Mouse (Mus musculus): ENCODE measurements around the gene Gm49384. TPM values are rescaled to one million over a fixed set of nuclear protein-coding genes. Genes with fewer than 3 reads are reported as not detected.
A peak's percentile ranks its signal among the peaks of the same experiment; 100 is the strongest.

Gm49384 gene
- total RNA-seq, 2 experiments from 2014 or later: 3.7 to 3.9 TPM

GRCm38 (mm10) chr12:69207396-69207795 lies 3.3 kb upstream of the Gm49384 start:
- no peak for DNase-seq

GRCm38 (mm10) chr12:69198985-69199384 lies 5.1 kb downstream of the Gm49384 start:
- DNase-seq: no peak

GRCm38 (mm10) chr12:69198164-69198535 lies 5.9 kb downstream of the Gm49384 start, which contains the start of gene Dnaaf2:
Dnaaf2 (minus strand) TSS chr12:69198429.
- DNase-seq: peak; percentile 90

GRCm38 (mm10) chr12:69197378-69198163 lies 6.5 kb downstream of the Gm49384 start:
- DNase-seq: peak; percentile 76

- peak; percentile 82 for DNase-seq
These were observed 7.4 kb downstream of the Gm49384 start, which contains the start of gene Gm49383 for GRCm38 (mm10) chr12:69196444-69197377. Gm49383 (minus strand) TSS chr12:69197104.

GRCm38 (mm10) chr12:69192637-69193036 lies 11.4 kb downstream of the Gm49384 start:
- DNase-seq: no peak

- DNase-seq: no peak
These were observed 12.7 kb downstream of the Gm49384 start for GRCm38 (mm10) chr12:69191396-69191795.

- DNase-seq: no peak
These were observed 13.5 kb downstream of the Gm49384 start for GRCm38 (mm10) chr12:69190522-69190921.

- no peak for DNase-seq
These were observed 14.0 kb downstream of the Gm49384 start for GRCm38 (mm10) chr12:69190074-69190473.

GRCm38 (mm10) chr12:69186811-69187471 lies 17.1 kb downstream of the Gm49384 start:
- DNase-seq: peak; percentile 18

- DNase-seq: peak; percentile 9
These were observed 18.7 kb downstream of the Gm49384 start for GRCm38 (mm10) chr12:69185371-69185770.

GRCm38 (mm10) chr12:69184342-69185295 lies 19.4 kb downstream of the Gm49384 start:
- peak; percentile 73 for DNase-seq

GRCm38 (mm10) chr12:69183583-69184308 lies 20.3 kb downstream of the Gm49384 start, which contains the start of the genes Rpl36al and Mgat2:
Rpl36al (minus strand) TSS chr12:69184083.
Mgat2 (plus strand) TSS chr12:69184157.
- DNase-seq: peak; percentile 99

- DNase-seq: no peak
These were observed 22.3 kb downstream of the Gm49384 start for GRCm38 (mm10) chr12:69181800-69182199.

- no peak for DNase-seq
These were observed 24.7 kb downstream of the Gm49384 start for GRCm38 (mm10) chr12:69179371-69179770.

- no peak for DNase-seq
These were observed 26.5 kb downstream of the Gm49384 start for GRCm38 (mm10) chr12:69177526-69177925.

- no peak for DNase-seq
These were observed 28.1 kb downstream of the Gm49384 start for GRCm38 (mm10) chr12:69175975-69176374.

GRCm38 (mm10) chr12:69171307-69171706 lies 32.8 kb downstream of the Gm49384 start:
- no peak for DNase-seq

GRCm38 (mm10) chr12:69168461-69169106 lies 35.5 kb downstream of the Gm49384 start, which contains the start of gene Lrr1:
Lrr1 (plus strand) TSS chr12:69168814.
- DNase-seq: peak; percentile 88

Measured in adrenal gland, postnatal 10 days (tissue).